Mouse (Mus musculus): ENCODE measurements around the gene Mmab. TPM values are rescaled to one million over a fixed set of nuclear protein-coding genes. Genes with fewer than 3 reads are reported as not detected.

Gene Mmab
- total RNA-seq, 4 experiments from 2014 or later = 26.8 to 32.6 (median 27.5) TPM

Small RNA genes lying within 50 kb of the gene (microRNA-seq; reads per million reads assigned to microRNA genes)
- not detected for gene Mir7027

Other genes with a start within 250 kb of the Mmab start
- not detected for gene Foxn4, start 170.3 kb downstream of the Mmab start, total RNA-seq (2022)
- gene Myo1h, start 154.9 kb downstream of the Mmab start, total RNA-seq (2022) = under 1 TPM; 0.19 to 0.31 (median 0.22) TPM
- 10 to 100 TPM; 39.6 to 55.1 (median 44.7) TPM for gene Kctd10, start 63.6 kb downstream of the Mmab start, total RNA-seq (2022)
- gene Ube3b, start 63.5 kb downstream of the Mmab start, total RNA-seq (2022) = 100 to 1,000 TPM in 3 of 4 experiments, 10 to 100 TPM in 1; 98.7 to 113 (median 104) TPM
- gene Mvk, start 209 bp upstream of the Mmab start, total RNA-seq (2022) = 10 to 100 TPM in 2 of 4 experiments, 1 to 10 TPM in 2; 8.3 to 12.7 (median 10.8) TPM
- 1 to 10 TPM; 1.2 to 2.4 (median 1.7) TPM for gene Fam222a, start 124.0 kb upstream of the Mmab start, total RNA-seq (2022)
- gene Trpv4, start 214.4 kb upstream of the Mmab start, total RNA-seq (2022) = 1 to 10 TPM; 3.2 to 6.5 (median 4.9) TPM
- gene Gltp, start 246.9 kb upstream of the Mmab start, total RNA-seq (2022) = 10 to 100 TPM; 18.4 to 19.2 (median 18.5) TPM

Data from heart, adult 8-10 months (tissue).